Mouse (Mus musculus) heart, embryonic 15.5 days (tissue): ENCODE results near the gene Zbtb17. TPM values are rescaled to one million over a fixed set of nuclear protein-coding genes. Genes with fewer than 3 reads are reported as not detected.

Source experiments
- ATAC-seq: fragments of 200-750 bp; cut with Nextera tagmentation; replicated peaks from 2 replicates; pipeline ENCODE4 v1.8.0; 2017; ENCODE audit warnings: low read depth, moderate TSS enrichment; ENCODE audit not compliant: insufficient number of reproducible peaks, insufficient read depth, low FRiP score
- H3K27ac ChIP-seq: fragments of 300-500 bp; sonication (generic); 2 replicates; pipeline ENCODE4 v1.5.1; 2015; ENCODE audit warnings: mild to moderate bottlenecking, inconsistent platforms
- H3K27me3 ChIP-seq: fragments of 300-500 bp; sonication (generic); 2 replicates; pipeline ENCODE4 v1.6.1; 2015; ENCODE audit warnings: inconsistent platforms
- H3K36me3 ChIP-seq: fragments of 300-500 bp; sonication (generic); 2 replicates; pipeline ENCODE4 v1.6.1; 2015; ENCODE audit warnings: mild to moderate bottlenecking, inconsistent platforms
- H3K4me1 ChIP-seq: fragments of 300-500 bp; sonication (generic); replicated peaks from 2 replicates; pipeline ENCODE4 v1.6.1; 2015; ENCODE audit warnings: inconsistent platforms
- H3K4me2 ChIP-seq: fragments of 300-500 bp; sonication (generic); 2 replicates; pipeline ENCODE4 v1.6.1; 2015; ENCODE audit warnings: inconsistent platforms, mild to moderate bottlenecking, moderate library complexity
- H3K4me3 ChIP-seq: fragments of 300-500 bp; sonication (generic); 2 replicates; pipeline ENCODE4 v1.5.1; 2015; ENCODE audit warnings: mild to moderate bottlenecking, inconsistent platforms
- H3K9ac ChIP-seq: fragments of 300-500 bp; sonication (generic); 2 replicates; pipeline ENCODE4 v1.6.1; 2015; ENCODE audit warnings: mild to moderate bottlenecking, inconsistent platforms
- H3K9me3 ChIP-seq: fragments of 300-500 bp; sonication (generic); replicated peaks from 2 replicates; pipeline ENCODE4 v1.6.1; 2016; ENCODE audit warnings: inconsistent platforms
- WGBS: fragments of 180-500 bp; shearing (Covaris S2); methylation state at CpG from one replicate; pipeline ENCODE4 v1.1.7; 2015; ENCODE audit warnings: mixed read lengths; 5-methylcytosine and 5-hydroxymethylcytosine counted together
- polyA plus RNA-seq: library from polyadenylated mRNA; unstranded; fragments of >200 nt; fragmentation: Nextera tagmentation; extraction: Ambion mirVana; gene quantifications from 2 replicates; pipeline ENCODE4 v1.2.1, GENCODE M21; 2015

The Zbtb17 gene
- polyA plus RNA-seq, 1 experiment from 2014 or later = 17.9 TPM

- ATAC-seq = no peak
- Histone ChIP-seq H3K4me1 (peaks cover 21% of the 10 kb centered on the region), H3K4me3 (peak overlapping the region; percentile 90), H3K4me2 (peak overlapping the region; percentile 70), H3K9me3 (no peaks in the 10 kb centered on the region), H3K27me3 (no peaks in the 10 kb centered on the region), H3K27ac (0 out of 2 replicates have a peak overlapping the region, but pooled peaks have one; percentile 19), H3K9ac (peak overlapping the region; percentile 92), H3K36me3 (peaks cover 9% of the 10 kb centered on the region; the same call in 1 of the 2 replicates)
- 44% methylated on average over 11 of the region's 11 CpGs for WGBS
Measured at GRCm38 (mm10) chr4:141443641-141444429, 619 bp upstream of the Zbtb17 start.

DNA sequence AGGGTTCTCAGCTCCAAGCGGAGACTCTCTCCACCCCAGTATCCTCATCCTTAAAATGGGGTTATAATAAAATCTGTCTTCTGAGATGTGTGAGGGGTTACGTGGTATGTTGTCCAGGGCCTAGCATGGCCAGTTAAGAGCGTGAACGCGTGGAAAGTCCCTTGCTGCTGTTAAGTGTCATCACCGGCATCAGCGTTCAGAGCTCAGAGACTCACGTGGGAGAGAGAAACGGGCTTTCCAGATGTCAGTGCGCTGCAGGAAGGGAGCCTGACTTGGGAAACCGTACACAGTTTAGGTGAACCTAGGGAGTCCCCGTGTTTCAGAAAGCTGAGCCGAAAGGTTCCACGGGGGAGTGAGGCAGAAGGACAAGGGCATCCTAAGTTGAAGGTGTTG lies 870 bp downstream of the Zbtb17 start:
- WGBS = 12% methylated on average over 14 of the region's 14 CpGs

DNA sequence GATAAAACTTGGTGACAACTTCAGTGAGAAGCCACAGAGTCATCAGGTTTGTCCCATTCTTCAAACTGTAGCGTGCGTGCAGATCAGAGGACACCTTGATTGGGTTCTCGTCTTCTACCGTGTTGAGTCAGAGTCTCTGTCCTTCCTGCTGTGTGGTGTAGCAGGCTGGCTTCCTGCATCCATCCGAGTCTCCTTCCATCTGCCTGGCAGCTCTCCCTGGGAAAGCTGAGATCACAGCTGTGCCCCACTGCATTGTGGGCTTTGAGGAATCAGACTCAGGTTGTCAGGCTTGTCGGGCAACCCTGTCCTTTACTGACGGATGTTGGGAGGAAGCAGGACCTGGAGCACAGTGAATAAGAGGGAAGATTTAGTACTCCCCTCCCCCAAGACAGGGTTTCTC lies 1.8 kb downstream of the Zbtb17 start:
- Histone ChIP-seq H3K36me3 (peaks cover 9% of the 10 kb centered on the region; the same call in 1 of the 2 replicates), H3K27ac (no peak overlapping the region), H3K4me1 (peaks cover 21% of the 10 kb centered on the region), H3K4me3 (no peak overlapping the region), H3K27me3 (no peaks in the 10 kb centered on the region), H3K4me2 (0 out of 2 replicates have a peak overlapping the region, but pooled peaks have one; percentile 88), H3K9me3 (no peaks in the 10 kb centered on the region), H3K9ac (no peak overlapping the region)
- ATAC-seq = no peak
- WGBS = 64% methylated on average over 7 of the region's 7 CpGs

More for the DNA sequence above, 870 bp downstream of the Zbtb17 start:
- ATAC-seq = no peak
- peaks cover 9% of the 10 kb centered on the region; the same call in 1 of the 2 replicates for H3K36me3 ChIP-seq
- no peaks in the 10 kb centered on the region for H3K9me3 ChIP-seq
- H3K27ac ChIP-seq = 0 out of 2 replicates have a peak overlapping the region, but pooled peaks have one; percentile 76
- no peaks in the 10 kb centered on the region for H3K27me3 ChIP-seq
- peak overlapping the region; percentile 90 for H3K4me3 ChIP-seq
- peak overlapping the region; percentile 88 for H3K4me2 ChIP-seq
- peak overlapping the region; percentile 92 for H3K9ac ChIP-seq
- peaks cover 21% of the 10 kb centered on the region for H3K4me1 ChIP-seq

DNA sequence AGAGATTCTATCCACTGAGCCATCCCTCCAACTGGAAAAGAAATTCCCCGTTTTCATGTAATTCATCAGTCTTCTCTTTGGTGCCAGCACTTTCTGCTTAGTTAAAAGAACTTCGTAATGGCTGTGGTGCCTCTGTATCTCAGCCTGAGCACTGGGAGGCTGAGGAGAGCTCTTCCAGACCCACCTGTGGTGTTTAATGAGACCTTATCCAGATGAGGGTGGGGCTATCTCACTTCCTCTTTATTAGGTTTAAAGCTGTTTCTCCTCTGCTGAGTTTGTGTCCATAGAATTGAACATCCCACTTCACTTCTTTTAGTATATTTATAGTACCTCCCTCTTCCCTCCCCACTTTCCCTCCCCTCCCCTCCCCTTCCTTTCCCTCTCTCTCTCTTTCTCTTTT lies 6.8 kb downstream of the Zbtb17 start:
- Histone ChIP-seq H3K36me3 (peaks cover 14% of the 10 kb centered on the region; the same call in 1 of the 2 replicates), H3K4me1 (peaks cover 5% of the 10 kb centered on the region), H3K9ac (no peak overlapping the region), H3K9me3 (no peaks in the 10 kb centered on the region), H3K27ac (no peak overlapping the region), H3K4me2 (no peak overlapping the region), H3K27me3 (no peaks in the 10 kb centered on the region), H3K4me3 (no peak overlapping the region)
- 85% methylated on average over 2 of the region's 2 CpGs for WGBS
- no peak for ATAC-seq

GRCm38 (mm10) chr4:141451916-141452450 lies 7.5 kb downstream of the Zbtb17 start:
- WGBS = 86% methylated on average over 9 of the region's 9 CpGs
- Histone ChIP-seq H3K36me3 (peaks cover 14% of the 10 kb centered on the region; the same call in 1 of the 2 replicates), H3K9ac (no peak overlapping the region)

GRCm38 (mm10) chr4:141454581-141455350 lies 10.3 kb downstream of the Zbtb17 start:
- Histone ChIP-seq H3K27ac (peak overlapping the region; percentile 5; the same call in 1 of the 2 replicates), H3K9me3 (no peaks in the 10 kb centered on the region), H3K4me2 (no peak overlapping the region), H3K9ac (no peak overlapping the region), H3K36me3 (0 out of 2 replicates have a peak, but pooled peaks cover 5% of the 10 kb centered on the region), H3K27me3 (no peaks in the 10 kb centered on the region), H3K4me3 (no peak overlapping the region), H3K4me1 (peaks cover 19% of the 10 kb centered on the region)
- no peak for ATAC-seq
- 63% methylated on average over 14 of the region's 14 CpGs for WGBS

More at GRCm38 (mm10) chr4:141451916-141452450, 7.5 kb downstream of the Zbtb17 start:
- H3K4me1 ChIP-seq = 0 out of 2 replicates have a peak, but pooled peaks cover 4% of the 10 kb centered on the region
- H3K4me2 ChIP-seq = no peak overlapping the region
- no peak overlapping the region for H3K27ac ChIP-seq
- H3K9me3 ChIP-seq = no peaks in the 10 kb centered on the region
- ATAC-seq = no peak
- H3K4me3 ChIP-seq = no peak overlapping the region
- no peaks in the 10 kb centered on the region for H3K27me3 ChIP-seq

DNA sequence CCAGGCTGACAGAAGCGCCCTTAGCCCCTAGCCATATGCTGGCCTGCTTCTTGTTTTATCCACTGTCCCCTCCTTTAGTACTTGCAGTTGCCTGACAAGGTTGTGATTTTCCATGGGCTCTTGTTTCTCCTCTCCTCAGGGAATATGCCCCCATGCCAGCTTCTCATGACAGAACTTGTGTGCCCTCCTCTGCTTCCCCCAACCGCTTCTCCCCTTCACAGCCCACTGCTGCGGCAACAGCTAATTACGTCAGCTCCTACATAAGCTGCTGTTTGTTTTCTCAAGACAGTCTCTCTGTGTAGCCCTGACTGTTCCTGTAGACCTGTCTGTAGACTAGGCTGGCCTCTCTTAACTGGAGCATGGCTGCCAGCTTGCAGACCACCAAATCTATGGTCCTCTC lies 11.1 kb downstream of the Zbtb17 start:
- Histone ChIP-seq H3K36me3 (0 out of 2 replicates have a peak, but pooled peaks cover 5% of the 10 kb centered on the region), H3K9me3 (no peaks in the 10 kb centered on the region), H3K4me3 (no peak overlapping the region), H3K27ac (no peak overlapping the region), H3K27me3 (no peaks in the 10 kb centered on the region), H3K4me2 (no peak overlapping the region), H3K9ac (no peak overlapping the region), H3K4me1 (peaks cover 19% of the 10 kb centered on the region)
- 79% methylated on average over 4 of the region's 4 CpGs for WGBS
- ATAC-seq = no peak

DNA sequence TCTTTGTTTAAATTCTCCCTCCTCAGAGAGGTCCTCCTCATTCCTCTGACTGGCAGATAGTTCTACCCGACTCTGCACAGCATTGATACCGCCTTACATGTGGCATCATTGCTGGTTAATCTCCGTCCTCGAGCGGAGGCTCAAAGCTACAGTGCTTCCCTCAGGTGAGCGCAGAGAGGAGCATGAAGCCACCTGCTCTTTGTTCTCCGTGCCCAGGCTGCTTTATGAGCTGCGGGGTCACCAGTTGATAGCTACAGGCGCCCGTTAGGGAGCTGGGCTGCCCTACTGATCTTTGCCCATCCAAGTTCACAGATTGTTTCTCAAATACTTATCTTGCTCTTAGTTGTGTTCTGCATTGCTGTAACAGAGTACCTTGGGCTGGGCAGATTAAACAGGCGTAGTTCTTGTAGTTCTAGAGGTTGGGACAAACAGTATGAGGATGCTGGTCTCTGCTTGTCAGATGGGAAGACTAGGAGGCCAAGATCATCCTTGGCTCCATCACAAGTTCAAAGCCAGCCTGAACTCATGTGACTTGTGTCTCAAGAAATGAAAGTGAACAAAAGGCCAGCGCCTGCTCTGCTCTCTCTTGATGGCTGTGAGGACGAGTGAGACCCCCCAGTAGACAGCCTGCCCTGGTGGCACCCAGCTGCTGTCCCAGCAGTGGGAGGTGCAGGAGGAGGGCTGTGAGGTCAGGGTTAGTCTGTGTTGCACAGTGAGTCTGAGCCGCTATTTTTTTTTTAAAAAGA lies 11.9 kb downstream of the Zbtb17 start:
- 92% methylated on average over 14 of the region's 14 CpGs for WGBS
- no peak overlapping the region for H3K4me2 ChIP-seq
- no peak for ATAC-seq
- H3K9me3 ChIP-seq = no peaks in the 10 kb centered on the region
- H3K36me3 ChIP-seq = 0 out of 2 replicates have a peak, but pooled peaks cover 5% of the 10 kb centered on the region
- H3K27ac ChIP-seq = no peak overlapping the region
- no peak overlapping the region for H3K9ac ChIP-seq
- H3K4me1 ChIP-seq = peaks cover 22% of the 10 kb centered on the region
- no peak overlapping the region for H3K4me3 ChIP-seq
- H3K27me3 ChIP-seq = no peaks in the 10 kb centered on the region

DNA sequence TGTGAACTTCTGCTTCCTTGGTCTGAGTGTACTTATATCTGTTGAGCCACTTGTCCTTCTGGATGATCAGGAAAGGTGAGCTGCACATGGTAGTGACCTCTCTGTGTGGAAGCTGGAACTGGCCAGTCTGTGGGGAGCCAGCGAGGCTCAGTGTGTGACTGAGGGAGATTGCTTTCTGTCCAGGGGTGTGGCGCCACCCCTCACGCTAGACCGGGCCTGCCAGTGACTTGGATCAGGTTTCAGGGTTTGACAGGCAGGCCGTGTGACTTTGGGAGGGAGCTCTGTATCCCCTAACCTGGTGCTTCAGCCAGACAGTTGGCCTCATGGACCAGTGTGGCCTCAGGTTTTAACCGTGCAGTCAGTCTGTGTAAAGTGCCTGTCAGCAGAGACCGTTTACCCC lies 13.8 kb downstream of the Zbtb17 start:
- no peaks in the 10 kb centered on the region for H3K9me3 ChIP-seq
- H3K4me2 ChIP-seq = no peak overlapping the region
- 23% methylated on average over 7 of the region's 7 CpGs for WGBS
- H3K36me3 ChIP-seq = peaks cover 16% of the 10 kb centered on the region; the same call in 1 of the 2 replicates
- no peak overlapping the region for H3K4me3 ChIP-seq
- H3K9ac ChIP-seq = 0 out of 2 replicates have a peak overlapping the region, but pooled peaks have one; percentile 27
- peak overlapping the region; percentile 35; the same call in 1 of the 2 replicates for H3K27ac ChIP-seq
- H3K27me3 ChIP-seq = no peaks in the 10 kb centered on the region
- peaks cover 22% of the 10 kb centered on the region for H3K4me1 ChIP-seq
- ATAC-seq = peak; percentile 66

- H3K9me3 ChIP-seq = no peaks in the 10 kb centered on the region
- no peak overlapping the region for H3K9ac ChIP-seq
- no peak overlapping the region for H3K4me3 ChIP-seq
- no peak for ATAC-seq
- peaks cover 22% of the 10 kb centered on the region for H3K36me3 ChIP-seq
- H3K4me1 ChIP-seq = peaks cover 22% of the 10 kb centered on the region
- 76% methylated on average over 3 of the region's 3 CpGs for WGBS
- no peak overlapping the region for H3K4me2 ChIP-seq
- H3K27me3 ChIP-seq = no peaks in the 10 kb centered on the region
- 0 out of 2 replicates have a peak overlapping the region, but pooled peaks have one; percentile 35 for H3K27ac ChIP-seq
Measured at GRCm38 (mm10) chr4:141458888-141459287, 14.4 kb downstream of the Zbtb17 start.
